Mouse (Mus musculus): ENCODE results near the gene Emx1. TPM values are rescaled to one million over a fixed set of nuclear protein-coding genes. Genes with fewer than 3 reads are reported as not detected.

Gene Emx1
- polyA plus RNA-seq, 1 experiment from 2014 or later = not detected

DNA sequence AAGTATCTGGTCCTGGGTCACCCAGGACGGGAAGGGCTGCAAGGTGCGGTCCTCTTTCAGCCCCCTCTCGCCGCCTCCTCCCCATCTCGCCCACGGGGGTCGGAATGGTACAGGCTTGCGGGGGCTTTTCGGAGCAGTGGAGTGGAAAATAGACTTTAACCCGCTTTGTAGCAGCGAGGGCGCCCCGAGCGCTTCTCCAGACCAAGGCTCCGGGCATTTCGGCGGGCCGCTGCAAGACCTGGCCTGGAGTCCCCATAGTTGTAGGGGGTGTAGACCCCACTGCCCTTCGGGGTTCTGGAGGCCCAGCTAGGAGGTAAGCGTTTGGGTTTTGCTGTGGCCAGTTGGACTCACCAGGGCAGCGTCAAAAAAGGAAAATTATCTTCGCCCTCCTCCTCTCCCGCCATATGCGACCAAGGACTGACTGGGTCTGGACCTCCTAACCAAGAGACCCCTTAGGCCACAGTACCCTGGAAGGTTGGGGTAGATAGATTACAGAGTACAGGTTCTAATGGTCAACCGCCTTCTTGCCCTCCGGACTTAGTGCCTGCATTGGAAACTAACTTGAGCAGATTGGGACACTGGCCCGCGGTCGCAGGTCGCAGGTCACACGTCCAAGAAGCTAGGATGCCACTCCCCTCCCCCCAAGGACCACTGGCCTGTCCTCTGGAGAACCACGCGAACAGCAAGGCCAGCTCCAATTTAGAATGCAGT lies 1.1 kb upstream of the Emx1 start:
- no peak for ATAC-seq (ENCODE audit: insufficient read depth, low FRiP score, low TSS enrichment)
- peaks cover 17% of the 10 kb centered on the region for H3K4me1 ChIP-seq (ENCODE audit: control insufficient read depth, insufficient read depth, low read length)

DNA sequence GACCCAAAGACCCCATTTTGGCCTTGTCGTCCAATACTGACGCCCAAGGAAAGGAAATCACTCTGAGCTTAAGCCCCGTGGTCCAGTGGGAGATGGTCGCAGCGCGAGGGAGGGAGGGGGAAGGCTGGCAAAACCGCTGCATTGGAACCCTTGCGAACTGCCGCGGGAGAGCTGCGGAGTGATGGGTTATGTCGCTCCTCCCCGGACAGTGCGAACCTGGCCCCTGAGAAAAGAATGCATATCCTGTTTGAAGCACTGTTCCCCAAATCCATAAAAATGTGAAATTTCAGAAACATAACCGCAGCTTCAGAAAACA lies 536 bp upstream of the Emx1 start:
- DNase-seq (ENCODE audit: low spot score) = peak; percentile 28
- no peak for ATAC-seq (ENCODE audit: insufficient read depth, low FRiP score, low TSS enrichment)
- under 1% methylated on average over 15 of the region's 15 CpGs for WGBS
- H3K4me2 ChIP-seq (ENCODE audit: low read depth) = no peak overlapping the region
- peaks cover 76% of the 10 kb centered on the region for H3K27me3 ChIP-seq (ENCODE audit: control insufficient read depth, insufficient read depth, low read length)
- H3K9ac ChIP-seq (ENCODE audit: low read length) = no peak overlapping the region
- no peaks in the 10 kb centered on the region for H3K9me3 ChIP-seq (ENCODE audit: control insufficient read depth, low read length)
- H3K4me3 ChIP-seq (ENCODE audit: low read depth, low read length) = no peak overlapping the region
- no peaks in the 10 kb centered on the region for H3K36me3 ChIP-seq (ENCODE audit: control insufficient read depth, insufficient read depth, low read length)
- no peak overlapping the region for H3K27ac ChIP-seq (ENCODE audit: low read depth, low read length)
- H3K4me1 ChIP-seq (ENCODE audit: control insufficient read depth, insufficient read depth, low read length) = peaks cover 17% of the 10 kb centered on the region

More for the DNA sequence above, 1.1 kb upstream of the Emx1 start:
- H3K4me3 ChIP-seq (ENCODE audit: low read depth, low read length) = peak overlapping the region; percentile 4; the same call in 1 of the 2 replicates
- no peak overlapping the region for H3K27ac ChIP-seq (ENCODE audit: low read depth, low read length)
- H3K4me2 ChIP-seq (ENCODE audit: low read depth) = no peak overlapping the region
- peaks cover 71% of the 10 kb centered on the region for H3K27me3 ChIP-seq (ENCODE audit: control insufficient read depth, insufficient read depth, low read length)
- DNase-seq (ENCODE audit: low spot score) = peak; percentile 37
- H3K9ac ChIP-seq (ENCODE audit: low read length) = no peak overlapping the region
- H3K9me3 ChIP-seq (ENCODE audit: control insufficient read depth, low read length) = no peaks in the 10 kb centered on the region
- under 1% methylated on average over 33 of the region's 33 CpGs for WGBS
- no peaks in the 10 kb centered on the region for H3K36me3 ChIP-seq (ENCODE audit: control insufficient read depth, insufficient read depth, low read length)

DNA sequence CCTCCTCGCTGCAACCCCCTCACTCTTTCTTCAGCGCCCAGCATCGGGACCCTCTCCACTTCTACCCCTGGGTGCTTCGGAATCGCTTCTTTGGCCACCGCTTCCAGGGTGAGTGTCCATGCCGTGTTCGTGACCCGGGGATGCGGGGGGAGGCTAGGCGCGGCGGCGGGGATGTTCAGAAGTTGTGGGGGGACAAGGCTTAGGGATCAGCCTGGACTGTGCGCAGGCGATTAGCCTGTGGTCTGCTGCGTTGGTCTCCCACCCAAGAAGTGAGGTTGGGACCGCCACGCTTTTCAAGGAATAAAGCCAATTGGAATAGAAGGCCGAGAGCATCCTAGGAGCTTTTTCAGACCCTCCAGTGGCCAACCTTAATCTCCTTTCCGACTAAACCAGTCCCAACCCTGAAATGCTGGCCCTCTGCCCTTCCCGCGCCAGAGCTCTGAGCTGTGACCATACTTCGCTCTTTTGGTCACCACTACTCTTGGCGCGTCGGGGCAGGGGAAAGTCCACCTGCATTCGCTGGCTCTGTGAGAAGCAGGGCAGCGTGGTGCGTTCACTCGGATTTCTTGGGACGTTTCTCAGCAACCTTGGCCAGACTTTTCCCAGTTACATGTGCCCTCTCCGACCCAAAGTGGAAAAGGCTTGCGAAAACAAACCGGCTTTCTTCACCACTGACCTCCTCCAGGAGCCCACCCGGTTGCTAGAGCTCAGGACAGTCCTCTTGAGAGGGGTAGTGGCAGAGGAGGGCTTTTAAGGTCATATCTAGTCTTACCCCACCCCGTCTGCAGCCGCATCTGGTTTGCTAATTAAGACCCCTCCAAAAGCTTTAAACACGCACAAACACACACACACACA lies 1.2 kb downstream of the Emx1 start:
- peaks cover 17% of the 10 kb centered on the region for H3K4me1 ChIP-seq (ENCODE audit: control insufficient read depth, insufficient read depth, low read length)
- WGBS = under 1% methylated on average over 39 of the region's 39 CpGs
- no peak overlapping the region for H3K27ac ChIP-seq (ENCODE audit: low read depth, low read length)
- peak overlapping the region; percentile 25; the same call in 1 of the 2 replicates for H3K4me3 ChIP-seq (ENCODE audit: low read depth, low read length)
- H3K36me3 ChIP-seq (ENCODE audit: control insufficient read depth, insufficient read depth, low read length) = no peaks in the 10 kb centered on the region
- no peaks in the 10 kb centered on the region for H3K9me3 ChIP-seq (ENCODE audit: control insufficient read depth, low read length)
- peaks cover 93% of the 10 kb centered on the region for H3K27me3 ChIP-seq (ENCODE audit: control insufficient read depth, insufficient read depth, low read length)
- peak; percentile 40 for DNase-seq (ENCODE audit: low spot score)
- peak overlapping the region; percentile 47 for H3K4me2 ChIP-seq (ENCODE audit: low read depth)
- no peak overlapping the region for H3K9ac ChIP-seq (ENCODE audit: low read length)
- no peak for ATAC-seq (ENCODE audit: insufficient read depth, low FRiP score, low TSS enrichment)

DNA sequence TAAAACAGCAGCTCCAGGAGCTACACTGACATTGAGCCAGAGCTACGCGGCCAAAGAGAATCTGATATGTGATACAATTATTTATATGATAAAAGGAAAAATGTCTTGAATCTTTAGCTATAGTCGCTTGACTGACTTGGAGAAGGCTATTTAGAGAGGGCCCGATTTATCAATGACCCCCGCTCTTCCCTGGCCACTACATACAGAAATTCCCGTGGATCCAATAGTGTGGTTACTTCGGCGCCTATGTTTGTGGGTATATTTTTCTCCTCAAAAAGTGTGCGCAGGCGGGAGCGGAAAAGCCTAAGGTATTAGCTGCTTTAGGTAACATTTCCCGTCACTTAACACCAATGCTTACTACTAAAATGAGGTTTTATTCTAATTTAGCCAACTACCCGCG lies 2.1 kb downstream of the Emx1 start:
- 4% methylated on average over 14 of the region's 14 CpGs for WGBS
- no peak overlapping the region for H3K4me3 ChIP-seq (ENCODE audit: low read depth, low read length)
- ATAC-seq (ENCODE audit: insufficient read depth, low FRiP score, low TSS enrichment) (no peak), DNase-seq (ENCODE audit: low spot score) (peak; percentile 28)
- no peaks in the 10 kb centered on the region for H3K9me3 ChIP-seq (ENCODE audit: control insufficient read depth, low read length)
- H3K4me1 ChIP-seq (ENCODE audit: control insufficient read depth, insufficient read depth, low read length) = peaks cover 17% of the 10 kb centered on the region
- H3K36me3 ChIP-seq (ENCODE audit: control insufficient read depth, insufficient read depth, low read length) = no peaks in the 10 kb centered on the region
- H3K27ac ChIP-seq (ENCODE audit: low read depth, low read length) = no peak overlapping the region
- H3K4me2 ChIP-seq (ENCODE audit: low read depth) = no peak overlapping the region
- no peak overlapping the region for H3K9ac ChIP-seq (ENCODE audit: low read length)
- peaks cover 95% of the 10 kb centered on the region for H3K27me3 ChIP-seq (ENCODE audit: control insufficient read depth, insufficient read depth, low read length)

DNA sequence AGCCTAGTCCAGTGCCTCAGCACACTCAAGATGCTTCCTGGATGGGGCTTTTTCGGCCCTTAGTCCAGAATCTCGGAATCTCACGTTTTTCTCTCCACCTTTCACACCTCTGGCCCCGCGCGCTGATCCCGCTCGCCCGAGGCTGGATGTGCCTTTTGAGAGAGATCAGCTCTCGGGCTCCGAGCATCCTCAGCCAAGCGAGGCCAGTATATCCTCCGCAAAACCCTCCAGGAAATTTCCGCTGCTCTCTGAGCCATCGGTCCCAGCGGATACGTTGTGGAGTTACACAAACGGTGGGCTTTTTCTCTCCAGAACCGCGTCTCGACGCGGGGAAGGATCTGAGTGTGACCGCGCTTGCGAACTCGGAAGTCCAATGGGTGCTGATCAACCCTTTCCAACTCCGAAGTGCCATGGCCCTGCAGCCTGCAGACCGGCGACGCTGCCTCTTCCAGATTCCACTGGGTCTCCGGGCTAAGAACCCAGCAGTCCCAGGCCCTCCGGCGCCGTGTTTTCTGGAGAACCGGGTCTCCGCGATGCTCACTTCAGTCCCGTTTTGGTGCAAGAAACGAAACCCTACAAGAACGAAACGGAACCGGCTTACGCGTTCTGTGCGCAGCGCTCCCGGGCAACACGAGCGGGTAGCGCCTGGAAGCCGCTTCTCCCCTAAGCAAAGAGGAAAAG lies 2.8 kb downstream of the Emx1 start:
- under 1% methylated on average over 52 of the region's 52 CpGs for WGBS
- peak overlapping the region; percentile 33 for H3K4me2 ChIP-seq (ENCODE audit: low read depth)

DNA sequence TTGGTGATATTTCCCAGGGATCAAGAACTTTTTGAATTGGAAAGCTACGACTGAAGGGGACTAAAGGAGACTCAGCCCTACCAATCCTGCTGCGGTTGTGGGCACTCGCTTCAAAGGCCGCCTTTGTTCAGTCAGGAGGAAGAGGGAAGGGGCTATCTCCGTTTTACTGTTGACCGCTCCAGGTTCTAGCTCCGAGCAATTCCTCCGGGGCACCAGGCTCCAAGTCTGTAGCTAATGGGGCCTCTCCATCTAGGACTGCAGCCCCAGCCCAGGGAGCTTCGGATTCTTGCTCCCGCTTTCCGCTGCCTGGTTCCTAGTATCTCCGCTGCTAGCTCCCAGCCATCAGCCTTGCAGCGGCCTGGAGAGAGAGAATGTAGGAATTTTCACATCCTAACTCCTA lies 3.4 kb downstream of the Emx1 start:
- H3K4me2 ChIP-seq (ENCODE audit: low read depth) = peak overlapping the region; percentile 33; the same call in 1 of the 2 replicates
- H3K4me1 ChIP-seq (ENCODE audit: control insufficient read depth, insufficient read depth, low read length) = peaks cover 17% of the 10 kb centered on the region
- no peak overlapping the region for H3K27ac ChIP-seq (ENCODE audit: low read depth, low read length)
- peaks cover 97% of the 10 kb centered on the region for H3K27me3 ChIP-seq (ENCODE audit: control insufficient read depth, insufficient read depth, low read length)
- H3K9me3 ChIP-seq (ENCODE audit: control insufficient read depth, low read length) = no peaks in the 10 kb centered on the region
- 0 out of 2 replicates have a peak overlapping the region, but pooled peaks have one; percentile 20 for H3K4me3 ChIP-seq (ENCODE audit: low read depth, low read length)
- no peaks in the 10 kb centered on the region for H3K36me3 ChIP-seq (ENCODE audit: control insufficient read depth, insufficient read depth, low read length)
- DNase-seq (ENCODE audit: low spot score) (peak; percentile 64), ATAC-seq (ENCODE audit: insufficient read depth, low FRiP score, low TSS enrichment) (no peak)
- 0% methylated on average over 13 of the region's 13 CpGs for WGBS
- H3K9ac ChIP-seq (ENCODE audit: low read length) = no peak overlapping the region

More for the DNA sequence above, 2.8 kb downstream of the Emx1 start:
- Histone ChIP-seq H3K9ac (ENCODE audit: low read length) (no peak overlapping the region), H3K36me3 (ENCODE audit: control insufficient read depth, insufficient read depth, low read length) (no peaks in the 10 kb centered on the region), H3K9me3 (ENCODE audit: control insufficient read depth, low read length) (no peaks in the 10 kb centered on the region), H3K4me3 (ENCODE audit: low read depth, low read length) (peak overlapping the region; percentile 20; the same call in 1 of the 2 replicates), H3K4me1 (ENCODE audit: control insufficient read depth, insufficient read depth, low read length) (peaks cover 17% of the 10 kb centered on the region), H3K27me3 (ENCODE audit: control insufficient read depth, insufficient read depth, low read length) (peaks cover 98% of the 10 kb centered on the region), H3K27ac (ENCODE audit: low read depth, low read length) (no peak overlapping the region)
- ATAC-seq (ENCODE audit: insufficient read depth, low FRiP score, low TSS enrichment) = no peak
- peak; percentile 72 for DNase-seq (ENCODE audit: low spot score)

DNA sequence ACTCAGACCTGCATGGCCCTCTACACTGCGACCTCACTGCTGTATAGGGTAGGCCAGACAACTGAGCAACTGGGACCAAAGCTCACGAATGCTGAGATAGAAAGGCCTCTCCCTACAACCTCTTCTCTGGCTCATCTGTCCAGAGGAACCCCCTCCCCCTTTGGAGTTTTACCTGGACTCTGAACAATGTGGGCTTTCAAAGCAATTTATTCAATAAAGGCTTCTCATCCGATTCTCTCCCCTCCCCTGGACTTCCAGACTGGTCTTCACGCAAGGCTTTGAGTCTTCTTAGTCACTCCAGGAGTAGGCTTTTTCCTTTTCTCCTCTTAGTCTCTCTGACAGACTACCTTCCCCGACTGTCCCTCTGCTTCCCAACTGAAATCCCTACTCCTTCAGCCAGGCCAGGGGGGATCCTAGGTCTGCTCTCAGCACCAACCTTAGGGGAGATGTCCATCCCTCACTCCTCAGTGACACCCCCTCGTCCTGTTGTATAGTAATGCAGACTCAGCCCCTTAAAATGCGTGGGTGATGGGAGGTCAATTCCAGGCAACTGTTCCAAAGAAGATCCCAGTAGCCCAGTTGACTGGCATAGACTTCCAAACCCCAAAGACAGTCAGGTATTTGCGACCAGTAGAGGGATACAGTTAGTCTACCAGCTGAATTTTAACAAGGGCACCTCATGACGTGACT lies 4.7 kb downstream of the Emx1 start:
- Histone ChIP-seq H3K4me2 (ENCODE audit: low read depth) (no peak overlapping the region), H3K4me3 (ENCODE audit: low read depth, low read length) (no peak overlapping the region), H3K36me3 (ENCODE audit: control insufficient read depth, insufficient read depth, low read length) (no peaks in the 10 kb centered on the region), H3K27ac (ENCODE audit: low read depth, low read length) (no peak overlapping the region), H3K9ac (ENCODE audit: low read length) (no peak overlapping the region), H3K4me1 (ENCODE audit: control insufficient read depth, insufficient read depth, low read length) (peaks cover 14% of the 10 kb centered on the region), H3K27me3 (ENCODE audit: control insufficient read depth, insufficient read depth, low read length) (peaks cover 95% of the 10 kb centered on the region), H3K9me3 (ENCODE audit: control insufficient read depth, low read length) (no peaks in the 10 kb centered on the region)
- DNase-seq (ENCODE audit: low spot score) (no peak), ATAC-seq (ENCODE audit: insufficient read depth, low FRiP score, low TSS enrichment) (no peak)
- WGBS = 6% methylated on average over 9 of the region's 9 CpGs
